Mouse (Mus musculus) thymus, adult 2 months (tissue): ENCODE data around the gene Cacna2d2. TPM values are rescaled to one million over a fixed set of nuclear protein-coding genes. Genes with fewer than 3 reads are reported as not detected.
A peak's percentile ranks its signal among the peaks of the same experiment; 100 is the strongest.

Experiments
- DNase-seq: peaks from one replicate; pipeline ENCODE4 v3.0.0; 2021
- H3K27ac ChIP-seq: fragments of 200-500 bp; 2 replicates; pipeline ENCODE4 v1.5.1; 2012; ENCODE audit warnings: low read length, control low read depth; ENCODE audit not compliant: control insufficient read depth, insufficient read depth
- H3K27me3 ChIP-seq: fragments of 200-500 bp; 2 replicates; pipeline ENCODE4 v1.6.1; 2012; ENCODE audit warnings: mild to moderate bottlenecking, low read length, moderate library complexity, mixed read lengths; ENCODE audit not compliant: control insufficient read depth, insufficient read depth
- H3K36me3 ChIP-seq: fragments of 200-500 bp; 2 replicates; pipeline ENCODE4 v1.6.1; 2012; ENCODE audit warnings: mild to moderate bottlenecking, low read length, moderate library complexity; ENCODE audit not compliant: control insufficient read depth, insufficient read depth
- H3K4me1 ChIP-seq: fragments of 200-500 bp; replicated peaks from 2 replicates; pipeline ENCODE4 v1.6.1; 2012; ENCODE audit warnings: low read length; ENCODE audit not compliant: control insufficient read depth, insufficient read depth
- H3K4me3 ChIP-seq: fragments of 200-500 bp; 2 replicates; pipeline ENCODE4 v1.5.1; 2012; ENCODE audit warnings: mild to moderate bottlenecking, low read length, control low read depth, moderate library complexity; ENCODE audit not compliant: control insufficient read depth, insufficient read depth
- CTCF ChIP-seq: fragments of 200-500 bp; IDR thresholded peaks from 2 replicates; pipeline ENCODE4 v1.5.1; 2012; ENCODE audit warnings: mild to moderate bottlenecking, control low read depth, low read length, moderate library complexity, borderline replicate concordance; ENCODE audit not compliant: control insufficient read depth, poor library complexity, insufficient read depth; ENCODE audit errors: extremely low read depth
- POLR2A ChIP-seq: fragments of 200-500 bp; IDR thresholded peaks from 2 replicates; pipeline ENCODE4 v1.6.1; 2012; ENCODE audit warnings: mild to moderate bottlenecking, low read length, control low read depth, moderate library complexity; ENCODE audit not compliant: control insufficient read depth, poor library complexity, insufficient read depth; ENCODE audit errors: extremely low read depth
- WGBS: fragments of 180-500 bp; shearing (Covaris S2); methylation state at CpG from one replicate; pipeline ENCODE4 v1.1.7; 2018; 5-methylcytosine and 5-hydroxymethylcytosine counted together
- polyA plus RNA-seq: library from polyadenylated mRNA; depleted of rRNA; stranded (reverse); fragments of >200 nt; gene quantifications from 2 replicates; pipeline ENCODE4 v1.2.3, GENCODE M21; 2012

Gene Cacna2d2
- polyA plus RNA-seq, 1 experiment: 8.9 TPM

GRCm38 (mm10) chr9:107550491-107551116 is 151.2 kb downstream of the Cacna2d2 start:
- Histone ChIP-seq H3K36me3 (no peaks in the 10 kb centered on the region), H3K4me3 (peak overlapping the region; percentile 53), H3K27me3 (no peaks in the 10 kb centered on the region), H3K4me1 (peaks cover 61% of the 10 kb centered on the region), H3K27ac (peak overlapping the region; percentile 70)
- no peak for DNase-seq
- TF ChIP-seq CTCF (no peak), POLR2A (peak; percentile 13; the same call in 1 of the 2 replicates)
- WGBS: 61% methylated on average over 23 of the region's 23 CpGs

- no peaks in the 10 kb centered on the region for H3K27me3 ChIP-seq
- H3K4me1 ChIP-seq: peaks cover 58% of the 10 kb centered on the region
- no peaks in the 10 kb centered on the region for H3K36me3 ChIP-seq
- TF ChIP-seq CTCF (0 out of 2 replicates have a peak, but pooled peaks have one; percentile 35), POLR2A (no peak)
- H3K27ac ChIP-seq: peak within 1 kb of the TSS; percentile 70
- peak within 1 kb of the TSS; percentile 53 for H3K4me3 ChIP-seq
- DNase-seq: peak; percentile 80
- WGBS: 2% methylated on average over 63 of the region's 63 CpGs
Observed at GRCm38 (mm10) chr9:107551117-107551889, 151.9 kb downstream of the Cacna2d2 start, which contains the start of gene Rassf1. Gene Rassf1, plus strand, starts transcription at chr9:107551555.

GRCm38 (mm10) chr9:107551890-107552355 is 152.5 kb downstream of the Cacna2d2 start:
- 45% methylated on average over 8 of the region's 8 CpGs for WGBS
- H3K27me3 ChIP-seq: no peaks in the 10 kb centered on the region
- peaks cover 57% of the 10 kb centered on the region for H3K4me1 ChIP-seq
- no peaks in the 10 kb centered on the region; the same call in 1 of the 2 replicates for H3K36me3 ChIP-seq
- peak overlapping the region; percentile 28; the same call in 1 of the 2 replicates for H3K27ac ChIP-seq
- no peak for DNase-seq
- H3K4me3 ChIP-seq: peak overlapping the region; percentile 53
- TF ChIP-seq POLR2A (no peak), CTCF (no peak)

- DNase-seq: no peak
- Histone ChIP-seq H3K4me3 (no peak overlapping the region), H3K36me3 (peaks cover 8% of the 10 kb centered on the region), H3K27me3 (no peaks in the 10 kb centered on the region), H3K27ac (no peak overlapping the region), H3K4me1 (peaks cover 49% of the 10 kb centered on the region)
- no peak for TF ChIP-seq CTCF
- no peak for TF ChIP-seq POLR2A
- WGBS: 89% methylated on average over 5 of the region's 5 CpGs
Observed at GRCm38 (mm10) chr9:107552690-107553393, 153.4 kb downstream of the Cacna2d2 start.

GRCm38 (mm10) chr9:107553541-107554318 is 154.3 kb downstream of the Cacna2d2 start:
- DNase-seq: peak; percentile 59
- H3K27ac ChIP-seq: peak overlapping the region; percentile 75
- H3K4me1 ChIP-seq: peaks cover 49% of the 10 kb centered on the region
- WGBS: 4% methylated on average over 37 of the region's 37 CpGs
- peak overlapping the region; percentile 71 for H3K4me3 ChIP-seq
- no peak for TF ChIP-seq POLR2A
- TF ChIP-seq CTCF: 0 out of 2 replicates have a peak, but pooled peaks have one; percentile 13
- no peaks in the 10 kb centered on the region for H3K27me3 ChIP-seq
- H3K36me3 ChIP-seq: peaks cover 17% of the 10 kb centered on the region
